Mouse (Mus musculus) neural tube, embryonic 13.5 days (tissue): Measurements from ENCODE around the gene Arpc3. TPM values are rescaled to one million over a fixed set of nuclear protein-coding genes. Genes with fewer than 3 reads are reported as not detected.
"Not testable (repeated sequence)": the region's sequence is repeated elsewhere in the genome, so short reads cannot be mapped to it uniquely, and the experiment has no call there.

ENCODE experiments used
- ATAC-seq: fragments of 200-750 bp; cut with Nextera tagmentation; 2 replicates; pipeline ENCODE4 v1.8.0; 2017; ENCODE audit warnings: low read depth, mild to moderate bottlenecking, moderate TSS enrichment, moderate library complexity
- H3K27ac ChIP-seq: fragments of 300-500 bp; sonication (generic); replicated peaks from 2 replicates; pipeline ENCODE4 v1.5.1; 2015; ENCODE audit warnings: moderate library complexity, mild to moderate bottlenecking, inconsistent platforms
- H3K27me3 ChIP-seq: fragments of 300-500 bp; sonication (generic); 2 replicates; pipeline ENCODE4 v1.6.1; 2015; ENCODE audit warnings: mild to moderate bottlenecking, inconsistent platforms
- H3K36me3 ChIP-seq: fragments of 300-500 bp; sonication (generic); 2 replicates; pipeline ENCODE4 v1.6.1; 2015; ENCODE audit warnings: mild to moderate bottlenecking, inconsistent platforms
- H3K4me1 ChIP-seq: fragments of 300-500 bp; sonication (generic); replicated peaks from 2 replicates; pipeline ENCODE4 v1.6.1; 2015; ENCODE audit warnings: inconsistent platforms
- H3K4me2 ChIP-seq: fragments of 300-500 bp; sonication (generic); 2 replicates; pipeline ENCODE4 v1.6.1; 2015; ENCODE audit warnings: inconsistent platforms, mild to moderate bottlenecking, moderate library complexity
- H3K4me3 ChIP-seq: fragments of 300-500 bp; sonication (generic); 2 replicates; pipeline ENCODE4 v1.5.1; 2015; ENCODE audit warnings: mild to moderate bottlenecking, inconsistent platforms
- H3K9ac ChIP-seq: fragments of 300-500 bp; sonication (generic); 2 replicates; pipeline ENCODE4 v1.6.1; 2015; ENCODE audit warnings: moderate library complexity, mild to moderate bottlenecking, inconsistent platforms
- H3K9me3 ChIP-seq: fragments of 300-500 bp; sonication (generic); 2 replicates; pipeline ENCODE4 v1.6.1; 2016; ENCODE audit warnings: inconsistent platforms
- WGBS: fragments of 180-500 bp; shearing (Covaris S2); methylation state at CpG from one replicate; pipeline ENCODE4 v1.1.7; 2015; 5-methylcytosine and 5-hydroxymethylcytosine counted together
- polyA plus RNA-seq: library from polyadenylated mRNA; unstranded; fragments of >200 nt; fragmentation: Nextera tagmentation; extraction: Ambion mirVana; gene quantifications from 2 replicates; pipeline ENCODE4 v1.2.1, GENCODE M21; 2015

Arpc3 gene
- polyA plus RNA-seq, 1 experiment from 2014 or later = 169 TPM

DNA sequence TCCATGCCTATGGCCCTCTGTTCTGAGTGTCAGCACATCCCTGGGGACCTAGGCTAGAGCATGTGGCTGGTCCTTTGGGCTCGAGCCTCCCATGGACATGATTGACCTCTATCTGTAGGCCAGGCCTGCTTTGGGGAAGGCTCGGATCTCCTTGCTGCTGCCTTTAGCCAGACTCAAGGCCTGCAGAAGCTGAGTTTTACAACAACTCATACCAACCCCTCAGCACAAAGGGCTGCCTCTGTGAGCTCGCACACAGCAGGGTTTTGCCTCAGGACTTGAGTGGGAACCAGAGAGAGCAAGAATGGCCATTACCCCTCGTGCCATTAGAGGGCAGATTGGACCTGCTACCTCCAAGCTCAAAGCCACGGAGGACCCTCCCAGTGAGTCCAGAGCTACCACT is 57.2 kb downstream of the Arpc3 start:
- Histone ChIP-seq H3K4me2 (no peak overlapping the region), H3K4me3 (no peak overlapping the region), H3K27ac (no peak overlapping the region), H3K9ac (no peak overlapping the region), H3K27me3 (no peaks in the 10 kb centered on the region), H3K36me3 (peaks cover 71% of the 10 kb centered on the region), H3K9me3 (no peaks in the 10 kb centered on the region), H3K4me1 (0 out of 2 replicates have a peak, but pooled peaks cover 4% of the 10 kb centered on the region)
- WGBS = 75% methylated on average over 5 of the region's 5 CpGs
- ATAC-seq = no peak

DNA sequence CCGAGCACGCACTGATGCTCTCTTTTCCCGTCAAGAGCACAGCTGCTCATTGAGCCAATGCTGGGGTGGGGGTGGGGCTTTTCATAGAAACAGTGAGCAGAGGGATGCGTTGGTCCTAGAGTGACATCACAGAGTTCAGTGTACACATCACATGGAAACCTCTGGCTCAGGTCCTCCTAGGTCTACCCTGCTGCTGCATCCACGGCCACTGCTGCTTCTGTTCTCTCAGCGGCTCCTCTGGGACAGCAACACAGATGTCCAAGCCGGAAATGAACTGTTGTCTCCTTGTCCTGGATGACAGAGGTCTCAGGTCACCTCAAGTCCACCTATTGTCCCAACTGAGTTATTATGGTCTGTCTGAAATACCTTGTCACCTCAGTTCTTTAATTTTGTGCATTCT is 58.3 kb downstream of the Arpc3 start:
- Histone ChIP-seq H3K27ac (no peak overlapping the region), H3K27me3 (no peaks in the 10 kb centered on the region), H3K4me2 (no peak overlapping the region), H3K4me1 (0 out of 2 replicates have a peak, but pooled peaks cover 4% of the 10 kb centered on the region), H3K4me3 (no peak overlapping the region), H3K9me3 (no peaks in the 10 kb centered on the region), H3K9ac (no peak overlapping the region), H3K36me3 (peaks cover 71% of the 10 kb centered on the region)
- ATAC-seq = no peak
- WGBS = 29% methylated on average over 7 of the region's 7 CpGs

DNA sequence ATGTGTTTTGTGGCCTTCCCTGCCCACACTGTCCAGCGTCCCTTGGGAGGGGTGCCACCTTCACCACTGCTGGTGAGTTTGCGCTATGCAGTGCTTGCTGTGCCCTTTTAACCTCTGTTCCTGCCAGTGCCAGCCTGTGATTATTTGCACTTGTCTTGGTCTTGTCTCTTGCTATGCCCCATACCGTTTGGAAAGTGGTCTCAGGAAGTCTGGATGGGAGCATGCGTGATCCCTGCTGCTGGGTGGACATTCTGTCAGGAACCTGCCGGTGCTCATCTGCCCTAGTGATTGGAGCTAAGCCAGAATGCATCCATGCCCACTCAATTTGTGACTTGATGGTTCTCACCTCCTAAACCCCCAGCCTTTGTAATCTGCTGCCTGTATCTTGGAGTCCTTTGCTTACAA is 59.2 kb downstream of the Arpc3 start:
- ATAC-seq = no peak
- H3K9ac ChIP-seq = no peak overlapping the region
- H3K9me3 ChIP-seq = no peaks in the 10 kb centered on the region
- 66% methylated on average over 5 of the region's 5 CpGs for whole genome bisulfite sequencing
- peaks cover 71% of the 10 kb centered on the region for H3K36me3 ChIP-seq
- H3K27ac ChIP-seq = no peak overlapping the region
- H3K27me3 ChIP-seq = no peaks in the 10 kb centered on the region
- no peak overlapping the region for H3K4me3 ChIP-seq
- H3K4me1 ChIP-seq = 0 out of 2 replicates have a peak, but pooled peaks cover 4% of the 10 kb centered on the region
- no peak overlapping the region for H3K4me2 ChIP-seq

DNA sequence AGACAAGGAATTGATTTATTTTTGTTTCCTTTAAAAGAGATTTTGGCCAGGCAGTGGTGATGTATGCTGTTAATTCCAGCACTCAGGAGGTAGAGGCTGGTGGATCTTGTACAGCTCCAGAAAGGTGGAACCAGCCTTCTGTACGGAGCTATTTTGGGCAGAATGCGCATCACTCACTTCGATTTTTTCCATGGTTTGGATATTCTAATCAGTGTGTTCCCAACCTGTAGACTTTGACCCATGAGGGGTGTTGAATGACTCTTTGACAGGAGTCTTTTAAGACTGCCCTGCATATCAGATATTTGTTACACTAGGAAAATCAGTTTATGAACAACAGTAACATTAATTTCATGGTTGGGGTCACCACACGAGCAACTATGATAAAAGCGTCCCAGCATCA is 59.6 kb downstream of the Arpc3 start:
- Histone ChIP-seq H3K36me3 (peaks cover 70% of the 10 kb centered on the region), H3K4me2 (no peak overlapping the region)
- no peak for ATAC-seq

DNA sequence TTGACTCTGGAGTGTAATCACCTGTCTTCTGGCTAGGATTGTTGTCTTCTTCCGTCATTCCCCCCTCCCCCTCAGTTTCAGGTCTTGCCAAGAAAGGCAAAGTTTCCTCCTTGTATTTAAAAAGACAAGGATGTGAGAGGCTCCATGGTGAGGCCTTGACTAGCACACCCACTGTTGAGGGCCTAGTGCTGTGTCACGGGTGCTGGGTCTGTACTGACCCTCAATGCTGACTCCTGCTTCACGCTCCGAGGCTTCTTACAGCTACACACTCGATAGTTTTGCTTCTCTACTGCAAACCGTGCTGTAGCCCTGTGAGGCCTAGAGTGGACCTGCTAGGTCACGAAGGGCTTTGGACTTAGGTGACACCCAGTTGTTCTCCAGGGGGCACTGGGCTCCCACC is 60.5 kb downstream of the Arpc3 start:
- Histone ChIP-seq H3K4me1 (0 out of 2 replicates have a peak, but pooled peaks cover 4% of the 10 kb centered on the region), H3K4me3 (no peak overlapping the region), H3K9me3 (no peaks in the 10 kb centered on the region), H3K36me3 (peaks cover 72% of the 10 kb centered on the region), H3K4me2 (no peak overlapping the region), H3K27ac (no peak overlapping the region), H3K27me3 (no peaks in the 10 kb centered on the region), H3K9ac (no peak overlapping the region)
- no peak for ATAC-seq
- 79% methylated on average over 7 of the region's 7 CpGs for WGBS

More for the DNA sequence above, 59.6 kb downstream of the Arpc3 start:
- Histone ChIP-seq H3K4me1 (0 out of 2 replicates have a peak, but pooled peaks cover 4% of the 10 kb centered on the region), H3K4me3 (no peak overlapping the region), H3K27me3 (no peaks in the 10 kb centered on the region), H3K27ac (no peak overlapping the region), H3K9ac (no peak overlapping the region), H3K9me3 (no peaks in the 10 kb centered on the region)
- 88% methylated on average over 5 of the region's 5 CpGs for WGBS

DNA sequence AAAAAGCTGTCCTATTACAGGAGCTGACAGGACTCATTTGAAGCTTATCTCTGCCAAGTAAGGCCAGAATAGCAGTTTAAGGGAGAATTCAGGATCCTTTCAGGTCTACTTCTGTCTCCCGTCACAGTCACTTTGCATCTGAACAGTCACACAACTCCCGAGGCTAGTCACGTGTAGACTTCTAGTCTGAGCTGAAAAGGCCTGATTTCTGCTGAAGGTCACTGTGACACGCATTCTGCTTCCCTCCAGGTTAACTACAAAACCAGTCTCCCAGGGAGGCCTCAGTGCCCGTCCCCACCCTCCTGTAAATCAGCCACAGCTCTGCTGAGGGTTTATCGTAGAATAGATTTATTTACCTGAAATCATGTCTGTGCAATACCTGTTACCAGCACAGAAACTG is 61.5 kb downstream of the Arpc3 start:
- no peak overlapping the region for H3K4me3 ChIP-seq
- H3K27me3 ChIP-seq = no peaks in the 10 kb centered on the region
- H3K9me3 ChIP-seq = no peaks in the 10 kb centered on the region
- 82% methylated on average over 6 of the region's 6 CpGs for WGBS
- H3K36me3 ChIP-seq = peaks cover 76% of the 10 kb centered on the region
- ATAC-seq = no peak
- H3K4me2 ChIP-seq = no peak overlapping the region
- H3K27ac ChIP-seq = no peak overlapping the region
- H3K4me1 ChIP-seq = 0 out of 2 replicates have a peak, but pooled peaks cover 4% of the 10 kb centered on the region
- no peak overlapping the region for H3K9ac ChIP-seq

DNA sequence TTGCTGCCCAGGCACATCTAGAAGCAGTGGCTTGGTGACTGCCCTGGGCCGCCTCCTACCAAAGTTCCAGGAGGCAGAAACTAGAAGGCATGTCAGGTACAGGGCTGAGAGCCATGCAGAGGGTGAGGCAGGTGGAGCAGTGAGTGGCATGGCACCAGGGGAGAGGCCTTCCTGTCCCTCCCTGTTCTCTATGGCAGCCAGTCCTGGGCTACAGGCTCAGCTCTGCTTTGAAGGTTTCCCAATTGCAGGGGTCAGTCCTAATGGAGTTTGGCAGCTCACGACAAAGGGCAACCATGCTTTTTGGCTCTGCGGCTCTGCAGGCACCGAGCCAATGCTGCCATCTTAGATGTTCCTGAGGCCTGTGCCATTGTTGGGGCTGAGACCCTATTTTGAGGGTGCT is 62.8 kb downstream of the Arpc3 start:
- no peak overlapping the region for H3K4me2 ChIP-seq
- 0 out of 2 replicates have a peak, but pooled peaks cover 4% of the 10 kb centered on the region for H3K4me1 ChIP-seq
- H3K4me3 ChIP-seq = no peak overlapping the region
- 0 out of 2 replicates have a peak overlapping the region, but pooled peaks have one; percentile 9 for H3K27ac ChIP-seq
- H3K9me3 ChIP-seq = no peaks in the 10 kb centered on the region
- WGBS = 87% methylated on average over 4 of the region's 4 CpGs
- no peak for ATAC-seq
- H3K27me3 ChIP-seq = no peaks in the 10 kb centered on the region
- no peak overlapping the region for H3K9ac ChIP-seq
- H3K36me3 ChIP-seq = peaks cover 84% of the 10 kb centered on the region

DNA sequence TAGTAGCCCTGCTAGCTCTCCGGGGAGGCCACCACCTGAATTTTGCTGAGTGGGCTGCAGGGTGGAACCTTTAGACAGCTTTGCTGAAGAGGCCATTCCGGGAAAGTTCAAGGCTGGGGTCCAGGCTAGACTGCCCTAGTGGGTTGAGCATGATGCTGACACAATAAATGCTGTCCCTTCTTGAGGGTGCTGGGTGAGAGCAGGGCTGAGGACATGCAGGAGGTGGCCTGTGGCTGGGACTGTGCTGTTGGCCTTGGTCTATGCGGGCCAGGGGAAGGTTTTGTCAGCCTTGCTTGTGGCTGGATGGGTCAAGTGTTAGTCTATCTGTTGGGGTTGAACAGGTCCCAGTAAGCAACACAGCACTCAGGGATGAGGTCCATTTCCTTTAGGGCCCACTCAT is 63.2 kb downstream of the Arpc3 start:
- H3K4me3 ChIP-seq = no peak overlapping the region
- WGBS = 94% methylated on average over 3 of the region's 3 CpGs
- no peak overlapping the region for H3K4me2 ChIP-seq

DNA sequence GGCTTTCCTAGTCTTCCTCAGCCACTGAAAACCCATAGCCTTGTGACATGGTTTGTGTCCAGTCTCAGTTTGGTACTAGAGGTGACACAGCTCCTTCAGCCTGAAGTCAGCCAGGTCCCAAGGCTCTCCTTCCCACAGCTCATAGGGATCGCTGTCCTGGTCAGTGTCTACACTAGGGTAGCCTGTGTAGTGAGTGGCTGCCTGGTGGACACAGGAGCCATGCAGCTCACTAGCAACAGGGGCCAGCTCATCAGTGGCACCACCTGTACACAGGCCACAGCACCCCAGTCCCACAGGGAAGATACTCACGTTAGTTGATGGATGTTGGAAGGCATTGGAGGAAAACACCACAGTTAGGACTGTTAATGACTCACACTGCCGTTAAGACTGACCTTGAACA is 63.9 kb downstream of the Arpc3 start:
- Histone ChIP-seq H3K9me3 (no peaks in the 10 kb centered on the region), H3K27me3 (no peaks in the 10 kb centered on the region), H3K9ac (no peak overlapping the region), H3K4me3 (no peak overlapping the region), H3K27ac (no peak overlapping the region), H3K4me2 (no peak overlapping the region), H3K36me3 (peaks cover 96% of the 10 kb centered on the region), H3K4me1 (no peaks in the 10 kb centered on the region)
- 90% methylated on average over 3 of the region's 3 CpGs for WGBS
- no peak for ATAC-seq

More for the DNA sequence above, 63.2 kb downstream of the Arpc3 start:
- no peaks in the 10 kb centered on the region for H3K27me3 ChIP-seq
- 0 out of 2 replicates have a peak, but pooled peaks cover under 1% of the 10 kb centered on the region for H3K4me1 ChIP-seq
- no peak for ATAC-seq
- H3K27ac ChIP-seq = 0 out of 2 replicates have a peak overlapping the region, but pooled peaks have one; percentile 9
- no peak overlapping the region for H3K9ac ChIP-seq
- H3K36me3 ChIP-seq = peaks cover 89% of the 10 kb centered on the region
- no peaks in the 10 kb centered on the region for H3K9me3 ChIP-seq

DNA sequence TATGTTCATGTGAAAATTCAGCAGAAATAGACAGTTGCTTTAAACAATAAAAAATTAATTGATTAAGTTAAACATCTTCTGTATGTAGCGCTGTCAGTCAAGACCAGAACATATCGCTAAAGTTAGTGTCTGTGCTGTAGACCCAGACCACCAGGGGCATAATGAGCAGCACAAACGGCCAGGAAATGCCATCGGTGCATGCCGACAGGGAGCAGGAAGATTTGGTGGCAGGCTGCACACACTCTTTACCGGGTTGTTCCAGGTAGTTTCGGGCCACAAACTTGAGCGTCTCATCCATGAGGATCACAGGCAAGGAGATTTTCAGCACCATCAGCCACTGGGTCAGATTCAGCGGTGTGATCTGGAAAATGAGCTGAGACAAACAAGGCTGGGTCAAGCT is 65.4 kb downstream of the Arpc3 start:
- H3K27ac ChIP-seq, H3K4me1 ChIP-seq, ATAC-seq, H3K4me2 ChIP-seq, H3K27me3 ChIP-seq, H3K9me3 ChIP-seq, H3K4me3 ChIP-seq, H3K9ac ChIP-seq: not testable (repeated sequence)
- peaks cover 98% of the 10 kb centered on the region for H3K36me3 ChIP-seq
- 88% methylated on average over 9 of the region's 9 CpGs for WGBS

DNA sequence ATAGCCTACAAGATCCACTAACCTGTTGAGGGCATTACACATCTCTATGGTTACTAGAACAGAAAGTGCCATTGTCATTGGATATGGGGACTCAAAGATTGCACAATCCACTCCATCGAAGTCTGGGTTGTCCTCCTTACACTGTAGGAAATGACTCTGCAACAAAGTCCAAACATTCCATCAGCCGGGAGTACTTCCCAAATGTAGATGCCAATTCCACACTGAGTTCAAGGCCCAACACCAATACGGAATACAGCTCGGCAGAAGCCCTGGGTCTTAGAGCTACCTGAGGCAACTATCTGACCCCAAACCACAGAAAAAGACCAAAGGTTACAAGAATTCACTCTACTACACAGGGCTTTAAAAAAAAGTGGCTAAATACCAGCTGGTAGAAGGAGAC is 66.4 kb downstream of the Arpc3 start:
- no peaks in the 10 kb centered on the region for H3K27me3 ChIP-seq
- WGBS = 90% methylated on average over 4 of the region's 4 CpGs
- H3K9me3 ChIP-seq = no peaks in the 10 kb centered on the region
- no peak for ATAC-seq
- peaks cover 98% of the 10 kb centered on the region for H3K36me3 ChIP-seq
- H3K4me3 ChIP-seq = no peak overlapping the region
- H3K27ac ChIP-seq = no peak overlapping the region
- H3K4me2 ChIP-seq = no peak overlapping the region
- no peaks in the 10 kb centered on the region for H3K4me1 ChIP-seq
- no peak overlapping the region for H3K9ac ChIP-seq

DNA sequence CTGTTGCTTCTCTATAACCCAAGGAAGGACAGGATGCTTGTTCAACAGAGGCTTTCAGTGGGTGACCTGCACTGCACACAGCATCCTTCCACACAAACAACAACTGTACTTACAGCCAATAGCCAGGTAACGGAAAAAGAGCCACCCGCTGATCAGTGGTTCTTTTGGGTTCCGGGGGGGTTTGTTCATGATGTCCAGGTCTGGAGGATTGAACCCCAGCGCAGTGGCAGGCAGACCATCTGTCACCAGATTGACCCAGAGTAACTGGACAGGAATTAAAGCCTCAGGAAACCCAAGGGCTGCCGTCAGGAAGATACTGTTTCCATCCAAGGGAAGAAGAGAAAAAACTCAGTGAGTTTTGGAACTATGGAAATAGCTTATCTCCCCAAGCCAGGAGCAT is 67.7 kb downstream of the Arpc3 start:
- Histone ChIP-seq H3K9me3 (no peaks in the 10 kb centered on the region), H3K9ac (no peak overlapping the region), H3K4me3 (no peak overlapping the region), H3K4me1 (no peaks in the 10 kb centered on the region), H3K27me3 (no peaks in the 10 kb centered on the region), H3K4me2 (no peak overlapping the region), H3K27ac (no peak overlapping the region), H3K36me3 (peaks cover 98% of the 10 kb centered on the region)
- 95% methylated on average over 5 of the region's 5 CpGs for WGBS
- no peak for ATAC-seq

DNA sequence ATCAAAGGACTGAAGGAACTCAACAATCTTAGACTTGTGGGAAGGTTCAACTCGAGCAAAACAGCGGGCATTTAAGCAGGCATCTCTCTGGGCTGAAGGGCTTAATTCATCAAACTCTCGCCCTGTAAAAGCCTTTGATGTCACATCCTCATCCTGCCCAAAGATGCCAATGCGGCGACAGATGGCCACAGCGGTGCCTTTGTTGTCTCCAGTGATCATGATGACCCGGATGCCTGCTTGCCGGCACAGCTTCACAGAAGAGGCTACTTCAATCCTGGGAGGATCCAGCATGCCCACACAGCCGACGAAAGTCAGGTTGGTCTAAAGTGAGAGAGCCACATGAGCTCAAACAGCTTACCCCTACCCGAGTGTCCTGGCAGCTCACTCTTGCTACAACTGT is 69.0 kb downstream of the Arpc3 start:
- ATAC-seq = no peak
- Histone ChIP-seq H3K4me3 (no peak overlapping the region), H3K9ac (no peak overlapping the region), H3K27ac (no peak overlapping the region), H3K36me3 (peaks cover 98% of the 10 kb centered on the region), H3K9me3 (no peaks in the 10 kb centered on the region), H3K4me1 (no peaks in the 10 kb centered on the region), H3K27me3 (no peaks in the 10 kb centered on the region), H3K4me2 (no peak overlapping the region)
- 82% methylated on average over 11 of the region's 11 CpGs for WGBS
